Mouse (Mus musculus) stomach, postnatal 0 days (tissue): ENCODE results near the gene Src.

Source experiments
- CTCF ChIP-seq: IDR thresholded peaks from 2 replicates; pipeline ENCODE4 v1.5.1; 2016; ENCODE audit warnings: antibody characterized with exemption, low read depth, mild to moderate bottlenecking, moderate library complexity
- EP300 ChIP-seq: optimal IDR thresholded peaks from 2 replicates; pipeline ENCODE3; 2016; ENCODE audit warnings: antibody characterized with exemption

- TF ChIP-seq CTCF (no peak), EP300 (no peak)
Observed at GRCm38 (mm10) chr2:157478651-157479050, 60.4 kb downstream of the Src start.
